Mouse (Mus musculus): ENCODE data around the gene Clint1.
"Not testable (repeated sequence)": the region's sequence is repeated elsewhere in the genome, so short reads cannot be mapped to it uniquely, and the experiment has no call there.

Clint1 gene

DNA sequence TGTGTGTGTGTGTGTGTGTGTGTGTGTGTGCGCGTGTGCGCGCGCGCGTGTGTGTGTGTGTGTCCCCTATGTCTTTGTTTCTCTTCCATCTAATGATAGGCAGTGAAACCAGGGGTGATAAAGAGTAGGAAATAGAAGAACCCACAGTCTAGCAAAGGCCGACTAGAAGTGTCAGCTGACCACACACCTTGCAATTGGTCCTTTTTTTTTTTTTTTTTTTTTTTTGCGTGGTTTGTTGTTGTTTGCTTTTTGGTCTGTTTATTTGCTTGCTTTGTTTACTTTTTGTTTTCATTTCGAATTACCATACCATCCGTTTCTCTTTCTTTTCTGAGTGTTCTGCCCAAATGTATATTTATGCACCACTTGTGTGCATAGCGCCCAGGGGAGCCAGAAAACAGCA, 3.6 kb upstream of the Clint1 start:
- DNase-seq (ENCODE audit: low spot score), result no peak

DNA sequence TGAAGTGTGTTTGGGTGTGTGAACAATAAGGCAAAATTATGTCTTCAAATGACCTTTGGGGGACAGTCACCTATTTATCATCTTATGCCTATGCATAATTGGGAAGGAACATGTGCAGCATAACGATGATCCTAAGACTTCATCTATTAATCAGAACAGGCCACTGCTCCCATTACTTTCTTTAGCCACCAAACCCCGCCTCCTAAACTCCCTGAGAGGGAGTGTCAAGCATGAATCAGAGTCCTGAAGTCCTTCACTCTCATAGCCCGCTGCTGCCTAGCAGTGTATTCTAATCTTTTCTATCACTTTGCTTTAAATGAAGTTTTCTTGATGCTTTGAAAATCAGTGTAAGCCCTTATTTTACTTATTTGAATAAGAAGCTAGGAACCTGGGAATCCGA, 2.6 kb upstream of the Clint1 start:
- DNase-seq (ENCODE audit: low spot score), result no peak

DNA sequence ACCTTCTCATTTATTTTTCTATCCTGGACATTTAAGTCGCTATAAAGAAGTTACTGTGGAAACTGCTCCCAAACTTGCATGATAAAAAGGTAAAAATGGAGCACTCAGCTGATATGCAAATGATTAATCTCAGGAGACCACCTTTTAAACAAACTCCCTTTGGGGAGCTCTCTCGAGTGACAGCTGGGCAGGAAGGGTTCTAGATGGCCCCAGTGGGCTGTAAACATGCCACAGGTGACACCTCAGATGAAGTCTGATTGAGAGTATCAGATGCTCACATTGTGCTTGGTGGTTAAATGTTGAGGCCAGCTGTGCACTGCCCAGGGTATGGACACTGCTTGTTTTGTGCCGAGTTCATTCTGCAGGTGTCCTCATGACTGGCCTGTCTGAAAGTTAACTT, 2.0 kb upstream of the Clint1 start:
- no peak for DNase-seq (ENCODE audit: low spot score)

DNA sequence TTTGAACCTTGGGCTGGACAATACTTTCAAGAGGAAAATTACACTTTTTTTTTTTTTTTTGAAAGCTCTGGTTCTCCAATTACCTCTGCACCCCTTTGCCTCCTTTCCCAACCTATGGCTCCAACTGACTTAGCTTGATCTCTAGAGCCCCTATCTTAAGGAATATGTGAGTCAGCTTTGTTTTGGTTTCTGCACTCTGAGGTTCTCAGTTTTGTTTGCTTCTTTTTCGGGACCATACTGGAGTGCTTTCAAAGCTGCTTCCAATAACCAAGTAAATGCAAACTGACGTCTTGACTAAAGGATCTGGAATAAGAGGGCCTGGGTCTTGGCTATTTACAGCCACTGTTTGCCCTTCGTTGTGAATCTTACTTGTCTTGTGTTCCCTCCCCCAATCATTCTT, 1.5 kb upstream of the Clint1 start:
- DNase-seq (ENCODE audit: low spot score), result no peak

DNA sequence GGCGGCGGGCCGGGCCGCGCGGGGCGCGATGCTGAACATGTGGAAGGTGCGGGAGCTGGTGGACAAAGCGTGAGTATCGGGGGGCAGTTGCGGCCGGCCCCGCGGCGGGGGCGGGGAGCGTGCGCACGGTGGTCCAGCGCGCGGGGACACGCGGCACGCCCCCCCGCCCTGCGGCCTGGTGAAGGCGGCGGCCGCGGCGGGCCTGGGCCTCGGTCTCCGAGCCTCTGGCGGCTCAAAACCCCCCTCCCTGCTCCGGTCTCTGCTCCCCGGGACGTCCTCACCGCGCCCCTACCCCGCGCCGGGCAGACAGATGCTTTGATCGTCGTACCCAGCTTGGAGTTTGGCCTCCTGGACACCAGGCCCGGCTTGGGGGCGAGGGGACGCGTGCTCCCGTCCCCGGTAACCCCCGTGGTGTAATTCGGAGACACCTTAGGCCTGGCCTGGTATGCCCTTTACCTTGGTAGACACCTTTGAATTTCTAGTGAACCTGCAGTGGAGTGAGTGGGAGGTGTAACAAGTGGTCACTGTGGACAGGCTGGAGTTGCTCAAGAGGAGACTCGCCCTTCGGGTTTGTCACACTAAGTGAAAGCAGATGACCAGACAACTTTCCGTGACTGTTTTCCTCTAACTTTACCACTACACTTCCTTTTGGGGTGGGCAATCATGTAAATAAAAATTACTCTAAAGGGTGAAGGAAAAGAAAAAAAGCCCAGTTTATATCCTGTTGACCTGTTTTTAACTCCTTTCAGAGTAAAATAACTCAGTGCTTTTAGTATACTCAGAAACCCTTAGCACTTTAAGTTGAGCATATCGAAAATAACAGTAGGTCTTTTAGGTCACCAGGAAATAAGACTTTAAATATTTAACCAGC, 508 bp downstream of the Clint1 start:
- no peak for DNase-seq (ENCODE audit: low spot score)

DNA sequence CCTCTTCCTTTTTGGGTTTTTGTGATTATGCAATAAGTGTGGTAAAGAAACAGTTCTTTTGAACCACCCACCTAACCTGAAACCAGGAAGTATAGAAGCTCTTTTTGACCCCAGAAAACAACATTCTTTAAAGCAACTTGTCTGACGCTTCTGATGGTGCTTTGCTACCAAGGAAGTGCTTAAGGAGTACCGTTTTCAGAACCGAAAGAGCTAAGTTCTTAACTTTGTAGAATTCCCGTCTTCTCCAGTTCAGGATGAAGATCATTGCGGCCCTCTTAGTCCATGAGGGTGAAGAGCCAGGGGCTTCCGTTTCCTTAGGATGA, 1.1 kb downstream of the Clint1 start:
- no peak for DNase-seq (ENCODE audit: low spot score)

DNA sequence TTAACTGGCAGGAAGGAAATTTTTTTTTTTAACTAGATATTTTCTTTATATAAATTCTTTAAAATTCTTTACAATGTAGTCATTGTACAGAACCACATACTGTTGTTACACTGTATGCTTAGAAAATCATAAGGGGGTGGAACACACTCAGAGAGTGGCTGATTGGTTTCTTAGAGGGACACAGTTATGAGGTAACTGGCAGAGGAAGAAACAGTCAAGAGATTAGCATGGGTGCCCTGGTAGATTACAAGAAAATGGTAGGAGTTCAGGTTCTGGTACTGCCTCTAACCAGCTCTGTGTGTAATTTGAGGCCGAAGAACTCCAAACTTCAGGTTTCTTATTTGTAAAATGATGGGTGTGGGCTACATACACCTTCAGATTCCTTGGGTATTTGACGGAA, 2.1 kb downstream of the Clint1 start:
- no peak for DNase-seq (ENCODE audit: low spot score)

DNA sequence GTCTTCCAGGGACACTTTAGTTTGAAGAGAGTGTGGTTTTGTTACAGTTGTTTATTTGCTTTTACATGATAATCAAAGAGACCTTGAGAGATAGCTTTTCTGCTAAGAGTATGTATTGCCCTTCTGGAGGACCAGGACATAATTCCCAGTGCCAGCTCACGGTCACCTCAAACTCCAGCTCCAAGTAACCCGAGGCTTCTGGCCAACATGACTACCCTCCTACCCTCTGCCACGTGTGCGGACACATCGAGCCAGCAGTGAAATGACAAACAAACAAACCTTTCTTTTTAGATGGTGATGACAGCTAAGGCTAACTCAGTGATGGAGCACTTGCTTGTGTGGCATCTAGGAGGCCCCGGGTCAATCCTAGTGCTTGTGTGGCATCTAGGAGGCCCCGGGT, 2.5 kb downstream of the Clint1 start:
- peak; percentile 47 for DNase-seq (ENCODE audit: low spot score)

DNA sequence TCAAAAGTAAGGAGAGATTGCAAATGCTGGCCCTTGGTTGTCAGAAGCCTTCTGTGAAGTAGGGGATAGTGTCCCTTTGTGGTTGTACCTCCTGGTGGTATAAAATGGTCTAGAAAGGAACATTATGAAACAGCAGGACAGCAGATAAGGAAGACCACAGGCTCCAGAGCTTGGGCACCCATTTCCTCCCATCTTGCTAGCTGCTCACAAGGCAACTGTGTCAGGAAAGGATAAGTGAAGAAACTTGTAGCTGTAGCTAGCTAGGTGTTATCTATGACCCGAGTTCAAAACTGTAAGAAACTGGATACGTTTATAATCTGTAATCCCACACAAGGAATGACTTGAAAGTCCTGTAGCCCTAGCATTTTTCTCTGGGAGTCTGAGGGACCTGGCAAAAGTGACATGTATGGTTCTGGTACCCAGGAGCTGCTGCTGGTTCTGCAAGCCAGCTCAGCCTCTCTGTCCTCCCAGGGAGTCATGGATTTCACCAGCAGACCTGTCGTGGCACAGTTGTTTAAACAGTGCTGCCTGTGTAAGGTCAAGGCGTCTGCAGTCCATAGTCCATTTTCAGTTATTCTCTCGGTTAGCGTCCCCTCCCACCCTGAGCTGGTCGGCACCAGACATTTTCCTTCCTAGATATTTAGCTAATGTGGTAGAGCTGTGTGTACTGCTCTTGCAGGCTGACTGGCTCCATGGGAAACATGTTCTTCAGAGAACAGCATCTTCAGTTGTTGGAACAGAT, 3.7 kb downstream of the Clint1 start:
- DNase-seq (ENCODE audit: low spot score), result no peak

DNA sequence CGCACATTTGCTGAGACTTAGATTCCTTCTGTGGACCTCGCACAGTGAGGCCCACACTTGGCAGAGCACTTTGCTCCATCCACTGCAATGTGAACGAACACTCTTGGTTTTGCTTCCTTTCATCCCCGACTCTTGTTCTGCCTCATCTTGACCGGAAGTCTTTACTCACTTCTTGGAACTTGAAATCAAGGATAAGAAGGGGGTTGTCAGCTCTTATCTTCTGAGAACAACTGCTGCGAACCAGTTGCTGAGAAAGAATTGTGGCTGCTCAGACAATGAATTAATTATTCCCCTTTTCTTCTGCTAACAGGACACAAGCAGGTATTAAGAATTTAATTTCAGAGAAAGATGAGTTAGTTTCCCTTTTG, 4.3 kb downstream of the Clint1 start:
- DNase-seq (ENCODE audit: low spot score), result no peak

DNA sequence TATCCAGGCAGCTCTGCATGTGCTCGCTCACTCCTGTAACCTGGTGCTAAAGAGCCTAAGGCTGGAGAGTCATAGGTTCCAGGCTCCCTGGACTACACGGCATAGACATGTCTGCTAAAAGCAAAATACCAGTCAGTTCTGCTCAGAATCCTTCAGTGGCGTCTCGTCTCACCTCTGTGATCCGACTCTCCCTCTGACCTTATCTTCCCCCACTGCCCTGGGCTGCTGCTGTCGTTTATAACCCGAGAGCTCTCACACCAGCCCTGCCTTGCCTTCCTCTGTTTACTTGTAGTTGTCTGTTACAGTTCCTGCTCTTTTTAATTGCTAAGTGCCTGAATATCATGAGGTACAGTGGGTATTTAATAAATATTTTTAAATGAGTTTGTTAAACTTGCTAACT, 9.5 kb downstream of the Clint1 start:
- DNase-seq (ENCODE audit: low spot score), result no peak

DNA sequence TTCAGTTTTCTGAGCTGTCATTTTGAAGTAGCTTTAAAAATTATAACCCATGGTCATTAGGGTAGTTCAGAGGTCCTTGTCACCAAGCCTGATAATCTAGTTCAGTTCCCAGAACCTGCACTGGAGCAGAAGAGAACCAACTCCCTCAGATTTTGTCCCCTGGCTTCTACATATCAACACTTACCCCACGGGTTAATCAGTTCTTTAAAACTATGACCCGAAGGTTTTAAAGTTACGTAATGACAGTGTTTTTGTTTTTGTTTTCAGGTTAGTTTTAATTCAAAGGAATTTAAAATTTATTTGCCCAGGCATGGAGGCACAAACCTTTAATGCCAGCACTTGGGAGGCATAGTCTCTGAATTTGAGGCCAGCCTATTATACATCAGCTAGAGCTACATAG, 12.6 kb downstream of the Clint1 start:
- DNase-seq (ENCODE audit: low spot score), result no peak

DNA sequence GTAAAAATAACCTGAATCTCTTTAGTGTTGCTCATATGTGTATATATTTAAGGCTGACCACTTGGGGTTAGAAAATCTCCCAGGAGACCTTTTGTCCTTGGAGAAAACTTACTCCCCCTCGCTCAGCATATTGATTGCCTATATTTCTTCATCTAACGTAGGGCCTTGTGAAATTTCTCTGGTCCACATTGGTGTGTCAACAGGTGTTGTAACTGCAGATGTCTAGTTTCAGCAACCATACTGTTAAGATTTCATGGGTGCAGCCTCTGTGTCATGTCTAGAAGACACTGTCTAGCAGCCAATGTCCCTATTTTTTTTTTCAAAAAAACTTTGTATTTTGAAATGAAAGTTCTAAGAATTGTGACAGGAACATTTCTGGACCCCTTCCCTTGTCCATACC, 14.0 kb downstream of the Clint1 start:
- no peak for DNase-seq (ENCODE audit: low spot score)

DNA sequence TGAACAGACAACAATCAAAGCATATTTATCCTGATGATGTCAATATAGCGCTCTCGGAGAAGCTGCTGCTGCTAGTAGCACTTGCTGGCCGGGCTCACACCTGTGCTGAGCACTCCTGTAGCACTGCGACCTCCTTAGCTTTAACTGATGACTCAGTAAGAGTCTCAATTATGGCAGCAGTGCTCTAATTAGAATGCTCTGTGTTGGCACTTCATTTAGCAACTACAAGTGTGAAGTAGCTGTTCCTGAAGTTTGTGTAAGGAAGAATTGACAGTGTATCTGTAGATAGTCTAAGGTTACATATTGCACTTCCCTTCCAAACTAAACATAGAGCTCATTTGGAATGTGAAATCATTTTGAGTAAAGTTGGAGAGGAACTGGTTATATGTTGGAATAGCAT, 14.7 kb downstream of the Clint1 start:
- no peak for DNase-seq (ENCODE audit: low spot score)

DNA sequence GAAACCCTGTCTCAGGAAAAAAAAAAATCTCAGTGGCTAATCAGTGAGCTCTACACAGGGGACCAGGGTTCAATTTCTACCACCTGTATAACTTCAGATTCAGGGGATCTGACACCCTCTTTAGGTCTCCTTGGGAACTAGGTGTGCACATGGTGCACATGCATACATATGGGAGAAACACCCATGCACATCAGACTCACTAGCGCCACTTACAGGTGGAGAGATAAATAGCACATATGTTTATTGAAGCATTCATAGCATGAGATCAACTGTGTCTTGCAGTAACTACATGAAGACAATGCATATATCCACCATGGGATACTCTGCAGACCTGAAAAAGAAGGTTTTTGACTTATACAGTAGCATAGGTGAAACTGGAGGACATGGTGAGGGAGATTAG, 21.8 kb downstream of the Clint1 start:
- DNase-seq (ENCODE audit: low spot score), result no peak

DNA sequence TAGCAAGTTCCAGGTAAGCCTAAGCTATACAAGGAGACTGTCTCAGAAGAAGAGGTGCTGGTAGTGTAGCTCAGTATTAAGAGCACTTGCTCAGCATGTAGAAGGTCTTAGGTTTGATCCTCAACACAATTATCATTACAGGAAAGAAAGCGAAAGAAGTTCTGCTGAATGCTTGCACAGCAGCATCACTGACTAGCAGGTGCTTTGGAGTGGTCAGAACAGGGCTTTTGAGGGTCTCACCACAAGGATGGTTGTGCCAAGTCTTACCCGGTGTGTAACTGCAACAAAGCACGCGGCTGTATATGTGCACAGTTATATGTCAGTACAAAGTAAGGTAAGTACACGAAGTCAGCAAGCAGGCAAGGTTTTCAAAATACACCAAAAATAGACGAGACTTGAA, 22.4 kb downstream of the Clint1 start:
- no peak for DNase-seq (ENCODE audit: low spot score)

DNA sequence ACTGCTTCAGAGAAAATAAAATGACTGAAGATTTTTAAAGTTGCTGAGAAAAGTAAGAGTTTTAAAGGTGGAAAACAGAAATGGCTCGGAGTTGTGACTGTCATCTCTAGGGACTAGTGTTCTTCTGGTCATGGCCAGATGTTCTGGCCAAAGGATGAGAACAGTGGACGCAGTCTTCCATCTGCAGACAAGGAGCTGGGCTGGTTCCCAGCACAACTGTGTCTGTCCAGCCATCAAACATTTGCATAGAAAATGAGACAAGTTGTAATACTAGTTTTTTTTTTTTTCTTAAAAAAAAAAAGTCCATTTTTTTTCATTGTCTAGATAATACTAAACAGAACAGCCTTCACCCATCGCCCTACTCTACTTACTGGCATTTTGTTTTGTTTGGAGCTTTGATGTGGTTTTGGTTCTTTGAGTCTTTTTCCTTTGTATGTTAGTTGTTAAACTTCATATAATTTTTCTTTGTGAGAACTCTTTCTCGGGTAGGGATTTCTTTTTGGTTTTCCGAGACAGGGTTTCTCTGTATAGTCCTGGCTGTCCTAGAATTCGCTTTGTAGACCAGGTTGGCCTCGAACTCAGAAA, 23.6 kb downstream of the Clint1 start:
- DNase-seq (ENCODE audit: low spot score), result no peak

DNA sequence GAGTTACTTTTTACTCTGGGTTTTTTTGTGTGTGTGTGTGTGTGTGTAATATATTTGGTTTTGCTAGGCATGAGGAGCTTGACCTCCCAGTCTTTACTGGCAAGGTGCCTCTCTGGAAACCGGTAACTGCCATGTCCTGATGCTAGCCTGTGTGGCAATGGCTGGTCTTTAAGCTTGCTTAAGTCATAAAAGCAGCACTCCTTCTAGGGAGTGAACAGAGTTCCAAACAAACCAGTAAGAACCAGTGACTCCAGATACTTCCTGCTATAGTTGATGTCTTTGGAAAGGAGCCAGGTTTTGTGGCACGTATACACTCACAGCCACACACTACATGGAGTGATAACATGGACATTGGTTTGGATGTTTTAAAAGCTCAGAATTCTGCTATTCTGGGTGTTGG, 24.2 kb downstream of the Clint1 start:
- DNase-seq (ENCODE audit: low spot score), result no peak

DNA sequence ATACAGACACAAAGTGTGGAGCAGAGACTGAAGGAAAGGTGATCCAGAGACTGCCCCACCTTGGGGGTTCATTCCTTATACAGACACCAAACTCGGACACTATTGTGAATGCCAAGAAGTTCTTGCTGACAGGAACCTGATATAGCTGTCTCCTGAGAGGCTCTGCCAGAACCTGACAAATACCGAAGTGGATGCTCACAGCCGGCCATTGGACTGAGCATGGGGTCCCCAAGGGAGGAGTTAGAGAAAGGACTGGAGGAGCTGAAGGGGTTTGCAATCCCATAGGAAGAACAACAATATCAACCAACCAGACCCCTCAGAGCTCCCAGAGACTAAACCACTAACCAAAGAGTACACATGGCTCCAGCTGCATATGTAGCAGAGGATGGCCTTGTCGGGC, 27.5 kb downstream of the Clint1 start:
- not testable (repeated sequence) for DNase-seq (ENCODE audit: low spot score)

DNA sequence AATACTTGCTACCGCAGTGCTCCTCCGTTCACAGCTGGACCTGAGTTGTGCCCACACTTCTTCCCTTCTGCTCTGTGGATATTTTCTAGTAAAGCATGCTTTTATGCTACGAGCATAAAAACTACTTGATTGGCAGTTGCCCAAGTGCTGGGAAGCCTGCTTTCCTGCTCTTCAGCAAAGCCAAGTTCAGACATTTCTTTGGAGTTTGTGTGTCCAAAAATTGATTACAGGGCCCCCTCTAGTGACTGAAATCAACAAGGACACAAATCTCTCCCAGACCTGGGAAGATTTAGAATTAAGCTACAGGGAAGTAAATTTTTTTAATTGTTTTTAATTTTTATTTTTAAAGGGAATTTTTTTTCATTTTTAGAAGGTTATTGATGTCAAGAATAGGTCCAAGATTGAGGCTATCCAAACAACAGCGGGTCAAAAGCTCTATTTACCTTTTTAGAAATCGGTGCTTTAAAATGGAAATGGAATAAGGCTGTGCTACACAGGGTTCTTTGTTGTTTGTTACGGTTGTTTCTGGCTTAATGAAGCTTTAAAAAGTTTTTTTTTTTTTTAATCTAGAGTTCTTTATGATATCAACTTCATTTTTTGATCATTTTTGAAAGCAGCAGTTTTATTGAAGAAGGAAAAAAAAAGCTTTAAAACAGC, 29.3 kb downstream of the Clint1 start:
- DNase-seq (ENCODE audit: low spot score), result peak; percentile 15

DNA sequence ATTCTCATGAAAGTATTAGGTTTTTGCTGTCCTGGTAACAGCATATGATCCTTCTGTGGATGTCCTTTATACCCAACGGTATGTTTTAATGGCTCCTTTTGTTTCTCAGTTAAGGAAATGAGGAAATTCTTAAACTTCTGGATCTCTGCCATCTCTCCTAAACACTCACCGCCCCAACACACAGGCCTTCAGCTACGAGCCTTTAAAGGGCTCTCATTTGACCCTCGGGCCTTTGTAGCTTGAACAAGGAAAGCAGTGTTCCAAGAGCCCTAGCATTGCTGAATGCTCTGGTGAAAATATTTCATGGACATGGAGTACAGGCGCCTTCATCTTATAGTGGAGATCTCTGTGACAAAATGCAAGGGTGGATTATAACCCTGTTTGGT, 29.8 kb downstream of the Clint1 start:
- DNase-seq (ENCODE audit: low spot score), result no peak

DNA sequence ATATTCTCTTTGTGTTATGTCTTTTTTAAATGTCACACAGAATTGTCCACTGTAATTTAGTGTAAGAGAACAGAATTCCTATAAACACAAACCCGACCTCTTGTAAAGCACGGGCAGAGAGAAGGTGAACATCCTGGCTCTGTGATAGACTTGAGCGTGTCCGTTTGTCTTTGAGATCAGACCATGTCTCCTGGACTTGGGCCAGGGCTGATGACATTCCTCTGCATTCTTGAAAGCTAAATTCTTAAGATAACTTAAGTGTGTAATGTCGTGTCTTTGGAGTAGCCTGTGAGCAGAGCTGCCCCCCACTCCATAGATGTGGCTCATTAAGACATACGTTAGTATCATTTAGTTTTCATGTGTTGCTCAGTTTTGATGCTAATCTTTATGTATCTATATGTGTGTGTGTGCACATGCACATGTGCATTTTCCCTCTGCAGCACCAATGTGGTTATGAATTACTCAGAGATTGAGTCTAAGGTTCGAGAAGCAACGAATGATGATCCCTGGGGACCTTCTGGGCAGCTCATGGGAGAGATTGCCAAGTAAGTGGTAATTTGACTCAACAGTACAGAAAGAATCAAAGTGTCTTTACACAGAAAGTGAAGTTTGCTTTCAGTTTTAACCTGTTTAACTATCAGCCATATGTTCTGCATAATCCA, 31.6 kb downstream of the Clint1 start:
- no peak for DNase-seq (ENCODE audit: low spot score)
